In the genomic region with DNA sequence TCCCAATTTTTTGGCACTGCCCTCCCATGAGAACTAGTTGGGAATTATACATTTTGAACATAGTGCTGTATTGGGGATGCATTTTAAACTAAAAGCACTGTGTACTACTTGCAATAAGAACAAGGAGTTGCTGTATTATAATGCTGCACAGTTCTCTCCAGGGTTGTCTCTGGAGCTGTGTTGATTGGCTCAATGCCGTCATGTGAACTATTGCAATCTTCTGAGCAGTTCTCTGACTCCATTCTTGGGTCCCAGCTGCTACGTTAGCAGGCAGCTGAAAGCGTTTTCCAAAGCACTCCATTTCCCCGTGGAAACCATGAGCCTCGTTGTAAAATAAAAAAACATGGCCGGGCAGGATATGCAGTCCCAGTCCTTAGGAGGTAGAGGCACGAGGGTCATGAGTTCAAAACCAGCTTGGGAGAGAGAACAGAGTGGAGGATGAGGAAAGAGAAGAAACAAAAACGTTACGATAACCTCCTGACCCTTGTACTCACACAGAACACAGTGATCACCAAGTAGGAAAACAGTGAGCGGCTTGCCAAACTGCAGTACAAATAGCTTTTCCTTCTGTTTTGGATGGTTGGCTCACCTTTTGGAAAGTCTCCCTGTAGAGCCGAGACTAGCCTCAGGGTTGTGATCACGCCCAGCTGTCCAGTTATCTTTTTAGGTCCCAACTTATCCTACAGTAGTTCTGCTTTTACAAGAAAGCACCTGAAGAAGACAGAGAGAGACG, we compare ENCODE assay signal across 21 mouse cellular contexts.
DNase-seq lines count a peak whose midpoint lies in the region; ATAC-seq and TF ChIP-seq lines count a peak whose summit lies in the region.
"Had no signal": no experiment of that assay in that cellular context is flagged by ENCODE, and none has a peak within 500 bp of the region (broad histone marks: within the 10 kb centered on the region; RNA-seq: fewer than 3 reads in every experiment).

No protein-coding gene starts in this region.

- H3K4me3 ChIP-seq in heart, embryonic 11.5 days (ENCODE audit: low read depth, low read length): no peak overlapping the region
- no peak overlapping the region for H3K4me3 ChIP-seq in limb, embryonic 14.5 days (replicated peaks; ENCODE audit: low read length)
- no peak overlapping the region for H3K4me3 ChIP-seq in limb, embryonic 10.5 days
- H3K4me3 ChIP-seq in neural tube, embryonic 15.5 days (replicated peaks): no peak overlapping the region
- H3K4me3 ChIP-seq: heart, embryonic 13.5 days; left cerebral cortex, adult 2 months; liver, embryonic 13.5 days; midbrain, embryonic 15.5 days; stomach, embryonic 15.5 days had no signal

- H3K27ac ChIP-seq in heart, embryonic 11.5 days (ENCODE audit: low read depth, low read length): no peak overlapping the region
- H3K27ac ChIP-seq in limb, embryonic 14.5 days (replicated peaks; ENCODE audit: low read depth, low read length): no peak overlapping the region
- no peak overlapping the region for H3K27ac ChIP-seq in limb, embryonic 10.5 days
- H3K27ac ChIP-seq in neural tube, embryonic 15.5 days (replicated peaks): no peak overlapping the region
- H3K27ac ChIP-seq: heart, embryonic 13.5 days; kidney, postnatal 0 days; left cerebral cortex, adult 2 months; liver, embryonic 13.5 days; midbrain, embryonic 15.5 days; stomach, embryonic 15.5 days had no signal

- TF ChIP-seq CTCF in brain, embryonic 14.5 days (IDR thresholded peaks at IDR 0.05; ENCODE audit: borderline replicate concordance, extremely low read depth, insufficient read depth, insufficient read length): no peak

- H3K9ac ChIP-seq in heart, embryonic 11.5 days (ENCODE audit: low read depth, low read length): no peak overlapping the region
- no peak overlapping the region for H3K9ac ChIP-seq in limb, embryonic 14.5 days (ENCODE audit: low read depth, low read length, severe bottlenecking)
- H3K9ac ChIP-seq in neural tube, embryonic 15.5 days (replicated peaks): no peak overlapping the region
- H3K9ac ChIP-seq: heart, embryonic 13.5 days; liver, embryonic 13.5 days; midbrain, embryonic 15.5 days; stomach, embryonic 15.5 days had no signal

- no peaks in the 10 kb centered on the region for H3K4me1 ChIP-seq in heart, embryonic 11.5 days (ENCODE audit: control insufficient read depth, insufficient read depth, low read length)
- no peaks in the 10 kb centered on the region for H3K4me1 ChIP-seq in limb, embryonic 14.5 days (ENCODE audit: control insufficient read depth, insufficient read depth, low read length)
- no peaks in the 10 kb centered on the region for H3K4me1 ChIP-seq in limb, embryonic 10.5 days
- H3K4me1 ChIP-seq in neural tube, embryonic 15.5 days: no peaks in the 10 kb centered on the region
- H3K4me1 ChIP-seq: liver, embryonic 13.5 days; midbrain, embryonic 15.5 days; stomach, embryonic 15.5 days had no signal

- ATAC-seq in heart, embryonic 11.5 days (replicated peaks; ENCODE audit: insufficient number of reproducible peaks, low FRiP score, low TSS enrichment): no peak
- no peak for ATAC-seq in limb, embryonic 14.5 days (ENCODE audit: low FRiP score, low read depth)
- ATAC-seq in neural tube, embryonic 15.5 days (ENCODE audit: low FRiP score): peak; percentile 72
- ATAC-seq in megakaryocyte, adult 5-6 weeks (ENCODE audit: poor library complexity, severe bottlenecking): no peak
- ATAC-seq: activated CD4-positive, CD25-positive, alpha-beta regulatory T cell, adult 4 months; midbrain, embryonic 15.5 days had no signal

- no peak for TF ChIP-seq POLR2A in limb, embryonic 14.5 days (IDR thresholded peaks at IDR 0.05; ENCODE audit: borderline replicate concordance, extremely low read depth, insufficient read depth, insufficient read length)
- TF ChIP-seq POLR2A in brain, embryonic 14.5 days (IDR thresholded peaks at IDR 0.05; ENCODE audit: borderline replicate concordance, extremely low read depth, insufficient read depth, insufficient read length, poor library complexity, severe bottlenecking): no peak

- DNase-seq in heart, adult 11 months: peak; percentile 90
- DNase-seq in limb, embryonic 14.5 days (ENCODE audit: low spot score): peak; percentile 26
- no peak for DNase-seq in limb, embryonic 10.5 days (ENCODE audit: low spot score)
- DNase-seq in brain, embryonic 14.5 days (ENCODE audit: low read depth): peak; percentile 29
- DNase-seq: adrenal gland, postnatal 14 days; cerebellum, adult 8-10 months; cerebellum, postnatal 36 days; gastrocnemius, postnatal 14 days; kidney, adult 2 months; liver, embryonic 13.5 days; lung, postnatal 4 days; thymus, postnatal 25 days had no signal

- no peak overlapping the region for H3K4me2 ChIP-seq in heart, embryonic 11.5 days
- H3K4me2 ChIP-seq in limb, embryonic 14.5 days (replicated peaks; ENCODE audit: low read depth, low read length, severe bottlenecking): no peak overlapping the region
- H3K4me2 ChIP-seq in neural tube, embryonic 15.5 days: no peak overlapping the region
- H3K4me2 ChIP-seq: heart, embryonic 13.5 days; liver, embryonic 13.5 days; midbrain, embryonic 15.5 days; stomach, embryonic 15.5 days had no signal

- no peaks in the 10 kb centered on the region for H3K9me3 ChIP-seq in heart, embryonic 11.5 days (replicated peaks; ENCODE audit: control insufficient read depth, low read length)
- H3K9me3 ChIP-seq in limb, embryonic 14.5 days (ENCODE audit: control insufficient read depth, low read length): no peaks in the 10 kb centered on the region
- H3K9me3 ChIP-seq in limb, embryonic 10.5 days (replicated peaks): no peaks in the 10 kb centered on the region
- H3K9me3 ChIP-seq in neural tube, embryonic 15.5 days (replicated peaks): no peaks in the 10 kb centered on the region
- H3K9me3 ChIP-seq: heart, embryonic 13.5 days; liver, embryonic 13.5 days; midbrain, embryonic 15.5 days; stomach, embryonic 15.5 days had no signal

- H3K36me3 ChIP-seq in heart, embryonic 11.5 days (ENCODE audit: control insufficient read depth, insufficient read depth, low read length): peaks cover 20% of the 10 kb centered on the region
- no peaks in the 10 kb centered on the region for H3K36me3 ChIP-seq in limb, embryonic 14.5 days (ENCODE audit: control insufficient read depth, insufficient read depth, low read length)
- H3K36me3 ChIP-seq in limb, embryonic 10.5 days: no peaks in the 10 kb centered on the region
- H3K36me3 ChIP-seq in neural tube, embryonic 15.5 days: no peaks in the 10 kb centered on the region
- H3K36me3 ChIP-seq: liver, embryonic 13.5 days; midbrain, embryonic 15.5 days; stomach, embryonic 15.5 days had no signal

- no peaks in the 10 kb centered on the region for H3K27me3 ChIP-seq in heart, embryonic 11.5 days (ENCODE audit: control insufficient read depth, insufficient read depth, low read length)
- no peaks in the 10 kb centered on the region for H3K27me3 ChIP-seq in limb, embryonic 14.5 days (ENCODE audit: control insufficient read depth, insufficient read depth, low read length)
- no peaks in the 10 kb centered on the region for H3K27me3 ChIP-seq in limb, embryonic 10.5 days (ENCODE audit: low read depth, poor library complexity, severe bottlenecking)
- no peaks in the 10 kb centered on the region for H3K27me3 ChIP-seq in neural tube, embryonic 15.5 days (replicated peaks)
- H3K27me3 ChIP-seq: heart, embryonic 13.5 days; liver, embryonic 13.5 days; midbrain, embryonic 15.5 days; stomach, embryonic 15.5 days had no signal

- WGBS in heart, embryonic 11.5 days (ENCODE audit: insufficient replicate concordance): 66% methylated on average over 13 of the region's 13 CpGs
- 60% methylated on average over 13 of the region's 13 CpGs for WGBS in limb, embryonic 14.5 days
- WGBS in limb, embryonic 10.5 days: 81% methylated on average over 13 of the region's 13 CpGs
- WGBS in neural tube, embryonic 15.5 days: 64% methylated on average over 13 of the region's 13 CpGs
